Mouse (Mus musculus) CD4-positive helper T cell, adult 2 months (primary cell): Measurements from ENCODE around the gene Clasrp.

Source experiments
- DNase-seq: peaks from one replicate; pipeline ENCODE4 v3.0.0-alpha.2; 2012; ENCODE audit warnings: low read depth, missing footprints, low spot score

Gene Clasrp

GRCm38 (mm10) chr7:19532240-19532639 lies 72.0 kb downstream of the Clasrp start:
- no peak for DNase-seq

- DNase-seq, result no peak
Observed at GRCm38 (mm10) chr7:19531077-19531476, 73.2 kb downstream of the Clasrp start.
